Mouse (Mus musculus) stomach, postnatal 0 days (tissue): Measurements from ENCODE around the gene Mrpl24.
A peak's percentile ranks its signal among the peaks of the same experiment; 100 is the strongest.

Experiments
- CTCF ChIP-seq: IDR thresholded peaks from 2 replicates; pipeline ENCODE4 v1.5.1; 2016; ENCODE audit warnings: antibody characterized with exemption, low read depth, mild to moderate bottlenecking, moderate library complexity
- EP300 ChIP-seq: optimal IDR thresholded peaks from 2 replicates; pipeline ENCODE3; 2016; ENCODE audit warnings: antibody characterized with exemption

DNA sequence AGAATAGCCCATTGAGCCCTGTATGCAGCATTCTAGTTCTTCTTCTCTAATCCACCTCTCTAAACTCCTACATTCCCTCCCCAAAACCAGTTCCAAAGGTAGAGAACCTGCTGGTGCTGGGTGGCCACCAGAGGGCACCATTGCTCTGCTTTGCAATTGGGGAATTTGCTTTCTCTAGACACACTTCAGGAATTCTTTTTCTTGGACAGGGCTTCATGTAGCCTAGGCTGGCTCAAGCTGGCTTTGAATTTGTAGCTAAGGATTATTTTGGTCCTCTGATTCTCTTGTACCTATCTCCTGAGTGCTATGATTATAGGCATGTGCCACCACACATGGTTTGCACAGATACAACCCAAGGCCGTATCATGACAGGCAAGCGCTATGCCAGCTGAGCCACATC is 16.5 kb downstream of the Mrpl24 start:
- peak; percentile 98 for TF ChIP-seq CTCF
- no peak for TF ChIP-seq EP300
